Mouse (Mus musculus) G1E (cell line): ENCODE measurements around the gene Apc2.

Experiments used
- CTCF ChIP-seq: IDR thresholded peaks from 2 replicates; pipeline ENCODE4 v1.5.1; 2012; ENCODE audit warnings: low read depth, low read length, inconsistent platforms, mixed read lengths
- GATA1 ChIP-seq: IDR thresholded peaks from 2 replicates; pipeline ENCODE4 v1.6.1; 2012; ENCODE audit warnings: borderline replicate concordance, low read length, inconsistent platforms, mixed read lengths
- TAL1 ChIP-seq: conservative IDR thresholded peaks from 2 replicates; pipeline ENCODE4 v1.6.1; 2012; ENCODE audit warnings: low read depth, low read length, inconsistent platforms, mixed read lengths

DNA sequence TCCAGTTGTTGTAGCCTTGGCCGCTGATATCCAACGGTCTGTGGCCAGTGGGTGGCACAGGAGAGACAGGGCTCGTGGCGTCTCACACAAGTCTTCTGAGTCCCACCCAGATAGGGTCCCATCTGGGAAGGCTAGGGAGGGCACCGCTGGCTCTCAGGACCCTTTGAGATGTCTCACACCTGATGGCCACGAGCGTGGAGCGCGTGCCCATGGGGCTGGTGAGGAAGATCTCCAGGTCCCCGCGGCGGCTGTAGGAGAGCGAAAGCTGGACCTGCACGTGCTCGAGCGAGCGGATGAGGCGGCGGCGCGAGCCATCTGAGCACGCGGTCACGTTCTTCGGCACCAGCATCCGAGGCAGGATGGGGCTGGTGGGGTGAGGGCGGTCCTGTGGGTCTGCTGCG, 27.0 kb downstream of the Apc2 start:
- no peak for TF ChIP-seq CTCF
- no peak for TF ChIP-seq GATA1
- no peak for TF ChIP-seq TAL1
